Mouse (Mus musculus): ENCODE measurements around the gene Sptssb.

- TF ChIP-seq TCF12 (IDR thresholded peaks at IDR 0.05; ENCODE audit: low read depth, low read length) (no peak), POLR2A (IDR thresholded peaks at IDR 0.05; ENCODE audit: low read depth, low read length) (no peak), MAX (IDR thresholded peaks at IDR 0.05; ENCODE audit: low read length) (no peak), BHLHE40 (IDR thresholded peaks at IDR 0.05; ENCODE audit: low read depth, low read length) (no peak), ELF1 (IDR thresholded peaks at IDR 0.05; ENCODE audit: low read depth, low read length) (no peak), CTCF (conservative IDR thresholded peaks at IDR 0.05 in 1 of 2, IDR thresholded peaks at IDR 0.05 in 1 of 2; ENCODE audit: low read depth in 2 of 2, low read length in 2 of 2) (no peak)
These were observed 62.2 kb downstream of the Sptssb start for GRCm38 (mm10) chr3:69797533-69797932.

Measured in CH12.LX (cell line).